Mouse (Mus musculus): Measurements from ENCODE around the gene Osbpl10. TPM values are rescaled to one million over a fixed set of nuclear protein-coding genes. Genes with fewer than 3 reads are reported as not detected.
"Not testable (repeated sequence)": the region's sequence is repeated elsewhere in the genome, so short reads cannot be mapped to it uniquely, and the experiment has no call there.

Osbpl10 gene
- polyA plus RNA-seq, 1 experiment from 2014 or later, result 2.6 TPM

DNA sequence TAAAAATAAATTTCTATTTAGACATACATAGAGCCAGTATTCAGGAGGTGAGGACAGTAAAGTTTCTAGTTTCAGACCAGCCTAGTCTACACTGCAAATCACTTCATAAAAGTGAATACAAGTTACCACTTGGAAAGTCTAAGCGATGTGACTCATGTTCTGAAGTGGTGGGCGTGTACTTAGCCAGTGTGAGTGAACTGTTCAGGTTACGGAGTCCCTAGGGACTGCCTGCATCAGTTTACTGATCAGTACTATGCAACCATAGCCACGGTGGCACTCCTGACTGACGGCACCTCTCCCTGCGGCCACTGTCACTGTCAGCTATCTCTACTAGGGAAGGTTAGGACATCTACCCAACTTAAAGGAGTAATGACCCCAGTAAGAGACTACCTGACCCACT, 266.7 kb downstream of the Osbpl10 start:
- ATAC-seq (ENCODE audit: insufficient number of reproducible peaks, low FRiP score), result no peak
- no peaks in the 10 kb centered on the region for H3K27me3 ChIP-seq (replicated peaks)
- peaks cover 10% of the 10 kb centered on the region for H3K4me1 ChIP-seq (replicated peaks)
- H3K27ac ChIP-seq (ENCODE audit: poor library complexity, severe bottlenecking), result no peak overlapping the region
- 74% methylated on average over 6 of the region's 6 CpGs for WGBS
- no peak overlapping the region for H3K9ac ChIP-seq
- no peak overlapping the region for H3K4me3 ChIP-seq
- no peaks in the 10 kb centered on the region for H3K9me3 ChIP-seq (replicated peaks)
- H3K4me2 ChIP-seq, result no peak overlapping the region
- H3K36me3 ChIP-seq, result peaks cover 92% of the 10 kb centered on the region

DNA sequence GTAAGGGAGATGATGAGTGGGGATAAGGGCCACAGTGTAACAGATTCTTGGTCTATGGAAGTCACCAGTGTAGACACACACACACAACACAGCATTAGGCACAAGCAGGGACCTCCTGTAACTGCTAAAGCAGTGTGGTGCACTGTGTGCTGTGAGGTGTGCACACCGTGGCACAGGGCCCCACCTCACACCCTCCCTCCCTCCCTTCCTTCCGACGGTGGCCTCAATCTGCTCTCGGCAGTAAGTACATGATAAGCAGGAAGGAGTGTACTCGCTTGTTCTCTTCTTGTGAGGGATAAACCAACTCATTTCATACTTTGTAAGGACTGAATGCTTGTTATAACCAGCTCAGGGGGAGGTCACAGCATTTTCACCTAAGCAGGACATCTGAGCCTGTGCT, 270.8 kb downstream of the Osbpl10 start:
- Histone ChIP-seq H3K27ac (ENCODE audit: poor library complexity, severe bottlenecking) (no peak overlapping the region), H3K9ac (no peak overlapping the region)
- WGBS, result 23% methylated on average over 5 of the region's 5 CpGs

DNA sequence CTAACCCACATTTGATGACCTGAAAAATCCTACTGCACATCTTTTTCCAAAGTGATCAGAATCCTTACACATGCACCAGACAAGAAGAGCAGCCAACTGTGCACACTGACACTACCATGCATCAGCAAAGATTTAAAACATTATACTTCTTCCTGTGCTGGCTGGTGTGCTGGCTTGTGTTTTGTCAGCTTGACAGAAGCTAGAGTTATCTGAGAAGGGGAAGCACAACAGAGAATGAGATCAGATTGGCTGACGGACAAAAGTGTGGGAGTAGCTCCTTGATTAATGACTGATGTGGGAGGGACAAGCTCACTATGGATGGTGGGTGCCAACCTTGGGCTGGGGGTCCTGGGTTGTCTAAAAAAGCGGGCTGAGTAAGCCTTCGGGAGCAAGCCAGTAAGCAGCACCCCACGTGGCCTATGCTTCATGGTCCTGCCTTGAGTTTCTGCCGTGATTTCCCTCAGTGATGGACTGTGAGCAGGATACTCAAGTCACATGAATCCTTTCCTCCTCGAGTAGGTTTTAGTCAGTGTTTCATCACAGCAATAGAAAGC, 279.4 kb downstream of the Osbpl10 start:
- WGBS, result 73% methylated on average over 6 of the region's 6 CpGs
- peaks cover 10% of the 10 kb centered on the region for H3K4me1 ChIP-seq (replicated peaks)
- ATAC-seq (ENCODE audit: insufficient number of reproducible peaks, low FRiP score), result 0 out of 2 replicates have a peak, but pooled peaks have one; percentile 39
- no peak overlapping the region for H3K9ac ChIP-seq
- H3K9me3 ChIP-seq (replicated peaks), result no peaks in the 10 kb centered on the region
- no peaks in the 10 kb centered on the region for H3K27me3 ChIP-seq (replicated peaks)
- no peak overlapping the region for H3K4me3 ChIP-seq
- H3K27ac ChIP-seq (ENCODE audit: poor library complexity, severe bottlenecking), result no peak overlapping the region
- no peak overlapping the region for H3K4me2 ChIP-seq
- peaks cover 47% of the 10 kb centered on the region for H3K36me3 ChIP-seq

More for the DNA sequence above, 270.8 kb downstream of the Osbpl10 start:
- no peaks in the 10 kb centered on the region for H3K27me3 ChIP-seq (replicated peaks)
- H3K4me3 ChIP-seq, result no peak overlapping the region
- no peak for ATAC-seq (ENCODE audit: insufficient number of reproducible peaks, low FRiP score)
- no peaks in the 10 kb centered on the region for H3K9me3 ChIP-seq (replicated peaks)
- H3K36me3 ChIP-seq, result peaks cover 78% of the 10 kb centered on the region
- H3K4me2 ChIP-seq, result no peak overlapping the region
- H3K4me1 ChIP-seq (replicated peaks), result peaks cover 13% of the 10 kb centered on the region

DNA sequence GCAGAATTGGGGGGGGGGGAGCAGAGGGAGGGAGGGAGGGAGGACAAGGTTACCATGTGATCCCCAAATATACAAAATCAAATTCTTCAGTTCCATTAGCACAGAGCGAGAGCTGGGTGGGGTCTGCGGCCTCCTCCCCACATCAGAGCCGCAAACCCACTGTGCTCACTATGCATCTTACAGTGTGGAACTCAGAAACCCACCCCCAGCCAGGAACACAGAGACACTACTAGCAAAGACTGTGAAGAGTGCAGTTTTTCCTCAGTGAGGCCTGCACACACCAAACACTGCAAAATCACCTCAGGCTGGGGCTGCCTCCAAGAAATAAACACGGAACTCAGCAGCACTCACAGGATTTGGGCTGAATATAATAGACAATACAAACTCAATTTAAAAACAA, 281.5 kb downstream of the Osbpl10 start:
- Histone ChIP-seq H3K9ac (no peak overlapping the region), H3K4me2 (no peak overlapping the region), H3K27ac (ENCODE audit: poor library complexity, severe bottlenecking) (no peak overlapping the region), H3K4me3 (no peak overlapping the region), H3K27me3 (replicated peaks) (no peaks in the 10 kb centered on the region), H3K9me3 (replicated peaks) (no peaks in the 10 kb centered on the region), H3K36me3 (peaks cover 47% of the 10 kb centered on the region), H3K4me1 (replicated peaks) (peaks cover 10% of the 10 kb centered on the region)
- WGBS, result 90% methylated on average over 4 of the region's 4 CpGs
- no peak for ATAC-seq (ENCODE audit: insufficient number of reproducible peaks, low FRiP score)

DNA sequence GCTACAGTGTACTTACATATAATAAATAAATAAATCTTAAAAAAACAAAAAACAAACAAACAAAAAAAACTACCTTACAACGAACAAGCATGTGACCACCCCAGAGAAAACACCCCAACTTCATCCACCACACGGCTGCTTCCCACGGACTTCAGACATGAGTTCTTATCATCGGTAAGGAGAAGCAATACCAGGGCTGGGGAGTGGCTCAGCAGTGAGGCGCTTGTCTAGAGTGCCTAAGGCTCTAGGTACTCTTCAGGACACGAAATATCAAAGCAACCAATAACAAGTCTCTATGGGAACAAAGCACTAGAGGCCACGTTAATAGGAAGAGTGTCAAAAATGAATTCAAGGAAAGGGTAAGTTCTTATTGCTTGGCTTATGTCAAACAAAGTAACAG, 282.1 kb downstream of the Osbpl10 start:
- no peak overlapping the region for H3K4me3 ChIP-seq
- H3K9me3 ChIP-seq (replicated peaks), result no peaks in the 10 kb centered on the region
- peaks cover 10% of the 10 kb centered on the region for H3K4me1 ChIP-seq (replicated peaks)
- no peak overlapping the region for H3K27ac ChIP-seq (ENCODE audit: poor library complexity, severe bottlenecking)
- H3K27me3 ChIP-seq (replicated peaks), result no peaks in the 10 kb centered on the region
- H3K4me2 ChIP-seq, result no peak overlapping the region
- H3K36me3 ChIP-seq, result peaks cover 44% of the 10 kb centered on the region
- H3K9ac ChIP-seq, result no peak overlapping the region
- 71% methylated on average over 7 of the region's 7 CpGs for WGBS
- ATAC-seq (ENCODE audit: insufficient number of reproducible peaks, low FRiP score), result no peak

DNA sequence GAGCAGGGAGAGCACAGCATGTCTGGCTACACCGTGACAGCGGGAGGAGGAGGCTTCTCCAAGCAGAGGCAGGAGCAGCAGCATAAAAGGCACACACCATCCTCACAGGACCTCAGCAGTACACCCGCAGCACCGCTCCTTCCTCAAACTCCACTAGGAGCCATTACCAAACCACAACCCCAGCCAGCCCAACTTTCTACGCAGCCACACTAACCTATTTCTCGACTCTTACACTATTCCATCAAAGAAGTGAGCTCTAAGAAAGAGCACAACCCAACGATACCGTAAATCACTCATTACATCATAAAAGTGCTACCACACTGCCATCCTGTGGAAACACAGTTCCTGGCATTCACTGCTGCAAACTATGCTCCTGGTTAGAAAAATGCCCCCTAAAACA, 283.1 kb downstream of the Osbpl10 start:
- H3K9ac ChIP-seq, result no peak overlapping the region
- peaks cover 10% of the 10 kb centered on the region for H3K4me1 ChIP-seq (replicated peaks)
- no peak overlapping the region for H3K27ac ChIP-seq (ENCODE audit: poor library complexity, severe bottlenecking)
- no peak overlapping the region for H3K4me2 ChIP-seq
- no peaks in the 10 kb centered on the region for H3K27me3 ChIP-seq (replicated peaks)
- no peaks in the 10 kb centered on the region for H3K9me3 ChIP-seq (replicated peaks)
- peaks cover 44% of the 10 kb centered on the region for H3K36me3 ChIP-seq
- ATAC-seq (ENCODE audit: insufficient number of reproducible peaks, low FRiP score), result no peak
- 85% methylated on average over 8 of the region's 8 CpGs for WGBS
- no peak overlapping the region for H3K4me3 ChIP-seq

DNA sequence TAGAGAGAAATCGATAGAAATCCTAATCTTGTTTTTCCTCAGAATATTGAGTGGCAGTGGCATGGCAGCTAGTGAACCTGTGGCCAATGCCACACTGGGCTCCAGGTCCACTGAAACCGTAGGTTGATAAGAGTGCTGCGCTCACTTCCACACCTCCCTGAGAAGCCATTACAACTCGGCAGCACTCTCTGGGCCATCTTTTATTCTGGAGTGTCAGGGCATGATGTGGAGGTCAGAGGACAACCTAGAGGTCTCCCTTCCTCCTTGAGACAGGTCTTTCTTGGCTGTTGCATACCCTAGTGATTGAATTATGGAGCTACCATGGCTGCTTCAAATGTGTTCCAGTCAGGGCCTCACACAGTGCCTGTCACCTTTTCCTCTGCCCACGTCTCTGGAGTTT, 283.5 kb downstream of the Osbpl10 start:
- ATAC-seq (ENCODE audit: insufficient number of reproducible peaks, low FRiP score), result no peak
- Histone ChIP-seq H3K4me1 (replicated peaks) (peaks cover 10% of the 10 kb centered on the region), H3K9me3 (replicated peaks) (no peaks in the 10 kb centered on the region), H3K4me2 (no peak overlapping the region), H3K9ac (no peak overlapping the region), H3K27me3 (replicated peaks) (no peaks in the 10 kb centered on the region), H3K36me3 (peaks cover 42% of the 10 kb centered on the region), H3K27ac (ENCODE audit: poor library complexity, severe bottlenecking) (no peak overlapping the region), H3K4me3 (no peak overlapping the region)
- WGBS, result 75% methylated on average over 5 of the region's 5 CpGs

DNA sequence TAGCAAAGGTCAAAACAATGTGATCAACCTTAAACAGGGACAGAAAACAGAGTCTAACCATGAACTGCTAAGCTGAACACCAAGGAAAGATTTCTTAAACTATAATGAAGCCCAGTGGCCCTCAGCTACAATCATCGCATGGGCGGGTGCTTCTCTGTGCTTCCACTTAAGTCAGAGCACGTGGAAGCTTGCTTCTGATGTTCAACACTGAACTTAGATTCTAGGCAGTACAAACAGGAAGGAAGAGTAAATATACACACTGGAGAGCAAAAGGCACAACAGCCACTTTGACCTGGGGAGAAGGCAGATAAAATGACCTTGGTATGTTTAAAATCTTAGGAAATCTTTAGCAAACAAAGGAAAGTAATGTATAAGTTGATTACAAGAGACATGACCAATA, 293.2 kb downstream of the Osbpl10 start:
- Histone ChIP-seq H3K4me2 (no peak overlapping the region), H3K9ac (no peak overlapping the region), H3K9me3 (replicated peaks) (no peaks in the 10 kb centered on the region), H3K4me1 (replicated peaks) (no peaks in the 10 kb centered on the region), H3K27ac (ENCODE audit: poor library complexity, severe bottlenecking) (no peak overlapping the region), H3K4me3 (no peak overlapping the region), H3K36me3 (peaks cover 38% of the 10 kb centered on the region), H3K27me3 (replicated peaks) (no peaks in the 10 kb centered on the region)
- 79% methylated on average over 3 of the region's 3 CpGs for WGBS
- no peak for ATAC-seq (ENCODE audit: insufficient number of reproducible peaks, low FRiP score)

DNA sequence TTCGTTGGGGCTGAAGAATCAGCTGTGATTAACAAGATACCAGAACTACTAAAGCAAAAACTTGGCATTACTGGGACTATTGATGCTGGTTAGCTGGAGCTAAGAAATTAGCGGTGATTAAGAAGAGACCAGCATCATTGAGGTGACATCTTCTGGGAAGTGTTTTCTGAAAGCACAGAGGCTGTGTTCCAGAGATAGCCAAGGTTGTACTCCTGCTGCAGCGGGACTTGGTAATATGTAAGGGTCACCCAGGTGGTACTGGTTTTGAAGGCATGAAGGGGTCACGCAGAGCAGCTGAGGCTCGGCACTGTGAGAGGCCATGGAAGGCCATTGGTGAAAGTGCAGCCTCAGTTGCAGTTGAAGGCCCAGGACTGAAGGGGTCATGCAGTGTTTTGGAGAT, 294.1 kb downstream of the Osbpl10 start:
- H3K4me1 ChIP-seq (replicated peaks); ATAC-seq (ENCODE audit: insufficient number of reproducible peaks, low FRiP score); H3K4me2 ChIP-seq; H3K4me3 ChIP-seq; H3K27ac ChIP-seq (ENCODE audit: poor library complexity, severe bottlenecking); H3K9ac ChIP-seq; H3K27me3 ChIP-seq (replicated peaks); H3K9me3 ChIP-seq (replicated peaks): not testable (repeated sequence)
- 90% methylated on average over 5 of the region's 5 CpGs for WGBS
- H3K36me3 ChIP-seq, result peaks cover 36% of the 10 kb centered on the region

DNA sequence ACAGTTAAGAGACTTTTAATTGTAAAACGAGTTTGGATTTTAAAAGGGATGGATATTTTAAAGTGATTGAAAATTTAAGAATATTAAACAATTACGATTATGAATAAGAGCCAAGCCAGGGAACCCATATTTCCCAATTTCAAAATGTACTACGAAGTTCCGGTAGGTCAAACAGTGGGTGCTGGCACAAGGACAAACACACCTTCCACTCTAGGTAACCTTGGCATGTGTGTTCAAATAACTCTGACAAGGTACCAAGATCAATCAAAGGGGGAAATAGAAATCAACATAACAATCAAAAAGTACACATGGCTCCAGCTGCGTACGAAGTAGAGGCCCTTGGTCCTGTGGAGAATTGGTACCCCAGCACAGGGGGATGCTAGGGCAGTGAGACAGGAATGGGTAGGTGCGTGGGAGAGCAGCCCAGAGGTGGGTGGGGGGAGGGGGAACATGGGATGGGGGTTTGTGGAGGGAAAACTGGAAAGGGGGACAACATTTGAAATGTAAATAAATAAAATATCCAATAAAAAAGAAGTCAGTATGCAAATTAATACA, 294.8 kb downstream of the Osbpl10 start:
- 95% methylated on average over 7 of the region's 7 CpGs for WGBS
- H3K36me3 ChIP-seq, result peaks cover 42% of the 10 kb centered on the region
- H3K9ac ChIP-seq, result no peak overlapping the region
- H3K9me3 ChIP-seq (replicated peaks), result no peaks in the 10 kb centered on the region
- H3K4me2 ChIP-seq, result no peak overlapping the region
- H3K4me1 ChIP-seq (replicated peaks), result no peaks in the 10 kb centered on the region
- no peaks in the 10 kb centered on the region for H3K27me3 ChIP-seq (replicated peaks)
- no peak for ATAC-seq (ENCODE audit: insufficient number of reproducible peaks, low FRiP score)
- no peak overlapping the region for H3K27ac ChIP-seq (ENCODE audit: poor library complexity, severe bottlenecking)
- no peak overlapping the region for H3K4me3 ChIP-seq

DNA sequence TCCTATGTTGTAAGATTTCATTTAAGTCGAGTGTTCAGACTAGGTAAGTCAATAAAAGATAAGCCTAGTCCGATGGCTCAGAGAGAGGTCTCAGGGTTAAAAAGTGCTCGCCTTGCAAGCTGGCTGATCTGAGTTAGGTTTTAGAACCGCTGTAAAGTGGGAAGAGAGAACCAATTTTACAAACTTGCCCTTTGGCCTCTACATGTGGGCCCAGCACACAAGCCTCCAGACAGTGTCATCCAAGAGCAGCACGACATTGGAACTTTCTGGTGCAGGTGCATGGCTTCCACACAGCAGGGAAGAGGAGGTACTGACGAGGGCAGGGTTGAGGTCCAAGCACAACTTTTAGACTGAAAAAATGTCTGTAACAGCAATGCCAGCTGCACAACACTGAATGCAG, 296.4 kb downstream of the Osbpl10 start:
- 88% methylated on average over 6 of the region's 6 CpGs for WGBS
- Histone ChIP-seq H3K27ac (ENCODE audit: poor library complexity, severe bottlenecking) (no peak overlapping the region), H3K4me2 (no peak overlapping the region), H3K9ac (no peak overlapping the region), H3K4me1 (replicated peaks) (no peaks in the 10 kb centered on the region), H3K36me3 (peaks cover 57% of the 10 kb centered on the region), H3K9me3 (replicated peaks) (no peaks in the 10 kb centered on the region), H3K27me3 (replicated peaks) (no peaks in the 10 kb centered on the region), H3K4me3 (no peak overlapping the region)
- ATAC-seq (ENCODE audit: insufficient number of reproducible peaks, low FRiP score), result no peak

DNA sequence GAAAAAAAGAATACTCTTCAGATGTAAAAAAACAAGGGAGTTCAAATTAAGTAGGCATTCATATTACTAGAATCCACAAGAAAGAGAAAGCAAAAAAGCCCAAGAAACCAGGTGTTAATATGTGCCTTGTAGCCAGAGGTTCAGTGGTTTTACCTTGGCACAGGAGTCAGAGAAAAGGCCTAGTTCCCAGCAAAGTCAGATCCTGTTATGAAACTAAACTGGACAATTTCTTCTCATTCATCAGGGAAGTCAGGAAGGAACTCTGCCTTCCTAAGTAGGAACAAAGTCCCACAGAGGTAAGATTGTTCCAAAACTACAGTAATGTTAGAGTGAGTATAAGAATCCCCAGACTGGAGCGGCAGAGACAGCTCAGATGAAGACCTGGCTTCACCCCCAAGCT, 300.3 kb downstream of the Osbpl10 start:
- Histone ChIP-seq H3K36me3 (peaks cover 48% of the 10 kb centered on the region), H3K4me1 (replicated peaks) (peaks cover 5% of the 10 kb centered on the region; the same call in 1 of the 2 replicates), H3K9me3 (replicated peaks) (no peaks in the 10 kb centered on the region), H3K4me2 (no peak overlapping the region), H3K27ac (ENCODE audit: poor library complexity, severe bottlenecking) (no peak overlapping the region), H3K9ac (no peak overlapping the region), H3K27me3 (replicated peaks) (no peaks in the 10 kb centered on the region), H3K4me3 (no peak overlapping the region)
- no peak for ATAC-seq (ENCODE audit: insufficient number of reproducible peaks, low FRiP score)
- WGBS, result 92% methylated on average over 1 of the region's 1 CpGs

All from heart, embryonic 12.5 days (tissue).